Mouse (Mus musculus) spleen, adult 2 months (tissue): Measurements from ENCODE around the gene Klhl26.

Experiments used
- CTCF ChIP-seq: fragments of 200-500 bp; IDR thresholded peaks from 2 replicates; pipeline ENCODE4 v1.5.1; 2011; ENCODE audit warnings: mild to moderate bottlenecking, inconsistent platforms; ENCODE audit not compliant: insufficient read depth, insufficient read length, insufficient replicate concordance; ENCODE audit errors: extremely low read depth
- POLR2A ChIP-seq: fragments of 200-500 bp; IDR thresholded peaks from 2 replicates; pipeline ENCODE4 v1.6.1; 2011; ENCODE audit warnings: low read depth, low read length, inconsistent platforms

DNA sequence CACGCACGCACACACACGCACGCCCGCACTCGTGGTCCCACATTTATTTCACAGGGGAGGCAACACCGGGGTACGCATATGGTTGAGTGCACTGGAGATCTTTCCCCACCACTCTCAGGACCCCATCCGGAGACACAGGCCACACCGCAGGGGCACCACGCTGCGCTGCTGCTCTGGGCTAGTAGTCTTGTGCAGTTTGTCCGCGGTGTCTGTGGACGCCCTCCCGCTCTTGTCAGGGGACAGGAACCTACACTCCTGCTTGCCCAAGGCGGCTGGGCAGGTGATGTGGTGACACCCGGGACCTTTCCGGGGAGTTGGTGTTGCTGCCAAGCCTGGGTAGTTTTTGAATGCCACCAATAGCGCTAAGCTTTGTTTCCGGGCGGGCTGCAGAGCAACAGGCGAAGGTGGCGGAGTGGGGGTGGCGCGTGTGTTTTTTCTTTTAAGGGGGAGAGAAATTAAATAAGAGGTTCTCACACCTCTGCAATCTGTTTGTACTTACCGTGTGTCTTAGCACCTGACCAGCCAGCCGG is 17.7 kb upstream of the Klhl26 start:
- TF ChIP-seq POLR2A (no peak), CTCF (no peak)
